Mouse (Mus musculus) heart, embryonic 12.5 days (tissue): ENCODE results near the gene Dhx15. TPM values are rescaled to one million over a fixed set of nuclear protein-coding genes. Genes with fewer than 3 reads are reported as not detected.
"Not testable (repeated sequence)": the region's sequence is repeated elsewhere in the genome, so short reads cannot be mapped to it uniquely, and the experiment has no call there.

Experiments used
- ATAC-seq: fragments of 200-750 bp; cut with Nextera tagmentation; 2 replicates; pipeline ENCODE4 v1.8.0; 2017; ENCODE audit warnings: moderate TSS enrichment, moderate library complexity; ENCODE audit not compliant: insufficient number of reproducible peaks, low FRiP score
- H3K27ac ChIP-seq: fragments of 300-500 bp; sonication (generic); 2 replicates; pipeline ENCODE4 v1.5.1; 2016; ENCODE audit warnings: mild to moderate bottlenecking, moderate library complexity; ENCODE audit not compliant: poor library complexity, severe bottlenecking
- H3K27me3 ChIP-seq: fragments of 300-500 bp; sonication (generic); replicated peaks from 2 replicates; pipeline ENCODE4 v1.6.1; 2016; ENCODE audit warnings: mild to moderate bottlenecking, moderate library complexity
- H3K36me3 ChIP-seq: fragments of 300-500 bp; sonication (generic); 2 replicates; pipeline ENCODE4 v1.6.1; 2016; ENCODE audit warnings: mild to moderate bottlenecking, moderate library complexity
- H3K4me1 ChIP-seq: fragments of 300-500 bp; sonication (generic); replicated peaks from 2 replicates; pipeline ENCODE4 v1.6.1; 2016; ENCODE audit warnings: mild to moderate bottlenecking
- H3K4me2 ChIP-seq: fragments of 300-500 bp; sonication (generic); 2 replicates; pipeline ENCODE4 v1.6.1; 2016; ENCODE audit warnings: mild to moderate bottlenecking, moderate library complexity
- H3K4me3 ChIP-seq: fragments of 300-500 bp; sonication (generic); 2 replicates; pipeline ENCODE4 v1.5.1; 2016; ENCODE audit warnings: mild to moderate bottlenecking
- H3K9ac ChIP-seq: fragments of 300-500 bp; sonication (generic); 2 replicates; pipeline ENCODE4 v1.6.1; 2016; ENCODE audit warnings: mild to moderate bottlenecking, moderate library complexity
- H3K9me3 ChIP-seq: fragments of 300-500 bp; sonication (generic); replicated peaks from 2 replicates; pipeline ENCODE4 v1.6.1; 2016; ENCODE audit warnings: mild to moderate bottlenecking, moderate library complexity
- WGBS: fragments of 180-500 bp; shearing (Covaris S2); methylation state at CpG from one replicate; pipeline ENCODE4 v1.1.7; 2016; 5-methylcytosine and 5-hydroxymethylcytosine counted together
- polyA plus RNA-seq: library from polyadenylated mRNA; unstranded; fragments of >200 nt; fragmentation: Nextera tagmentation; extraction: Ambion mirVana; gene quantifications from 2 replicates; pipeline ENCODE4 v1.2.1, GENCODE M21; 2016

Gene Dhx15
- polyA plus RNA-seq = 104 and 105 TPM in 2 replicates

DNA sequence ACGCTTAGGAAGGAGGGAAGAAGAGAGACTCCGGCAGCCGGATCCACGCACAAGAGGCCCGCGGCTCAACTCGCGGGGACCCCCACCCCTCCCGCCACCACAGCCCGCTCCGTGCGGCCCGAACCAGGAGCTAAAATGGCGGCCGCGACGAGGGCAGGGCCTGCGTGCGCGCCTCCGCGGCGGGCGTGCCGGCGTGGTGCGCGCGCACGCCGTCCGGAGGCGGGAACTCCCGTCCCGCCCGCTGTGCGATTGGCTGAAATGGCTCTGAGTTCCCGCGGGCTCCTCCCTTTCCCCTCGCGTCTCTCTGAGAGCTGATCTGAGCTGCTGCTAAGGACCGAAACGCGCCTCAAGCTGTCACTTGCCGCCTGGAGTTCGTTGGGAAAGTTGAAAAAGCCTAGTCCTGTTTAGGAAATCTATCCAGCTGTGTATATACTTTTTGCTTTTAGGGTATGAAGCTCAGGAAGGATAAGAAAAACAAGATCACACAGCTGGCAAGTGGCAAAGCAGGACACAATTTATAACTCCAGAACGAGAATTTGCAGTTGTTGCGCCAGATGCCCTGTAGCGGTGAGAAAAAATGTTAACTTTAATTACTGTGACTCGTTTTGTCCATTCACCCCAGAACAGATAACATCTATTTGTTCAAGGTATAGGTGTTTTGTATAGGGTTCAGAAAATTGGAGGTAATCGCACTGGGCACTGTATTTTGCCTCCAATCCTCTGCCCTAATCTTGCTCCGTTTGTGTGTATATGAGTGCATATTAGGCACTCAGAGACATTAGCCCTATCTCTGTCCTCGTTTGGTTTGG lies at the start of gene Dhx15:
TSS of gene Dhx15 (minus strand) at position 144 of the 809 bp plus-strand sequence.
- Histone ChIP-seq H3K27me3 (no peaks in the 10 kb centered on the region), H3K4me2 (peak within 1 kb of the TSS; percentile 80), H3K9me3 (no peaks in the 10 kb centered on the region), H3K36me3 (no peaks in the 10 kb centered on the region), H3K4me3 (peak within 1 kb of the TSS; percentile 100), H3K9ac (peak within 1 kb of the TSS; percentile 100), H3K4me1 (peaks cover 22% of the 10 kb centered on the region), H3K27ac (peak within 1 kb of the TSS; percentile 92)
- 2% methylated on average over 53 of the region's 53 CpGs for WGBS
- peak; percentile 95 for ATAC-seq

DNA sequence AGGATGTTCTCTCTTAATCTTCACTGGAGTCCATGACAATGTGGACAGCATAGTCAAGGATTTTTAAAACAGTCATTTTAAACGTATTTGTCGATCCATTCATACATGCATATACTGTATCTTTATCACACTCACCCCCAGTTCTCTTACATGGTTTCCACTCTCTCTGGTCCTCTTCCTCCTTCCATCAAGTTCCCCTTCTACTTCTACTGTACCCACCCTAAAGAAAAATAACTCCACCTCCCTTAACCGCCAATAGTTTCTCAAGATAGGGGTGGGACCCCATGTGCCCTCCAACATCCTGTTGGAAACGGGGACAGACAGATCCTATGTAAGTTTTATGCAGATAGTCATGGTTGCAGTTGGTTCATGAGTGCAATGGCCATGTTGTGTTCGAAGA lies 48.6 kb upstream of the Dhx15 start:
- WGBS = 80% methylated on average over 5 of the region's 5 CpGs

DNA sequence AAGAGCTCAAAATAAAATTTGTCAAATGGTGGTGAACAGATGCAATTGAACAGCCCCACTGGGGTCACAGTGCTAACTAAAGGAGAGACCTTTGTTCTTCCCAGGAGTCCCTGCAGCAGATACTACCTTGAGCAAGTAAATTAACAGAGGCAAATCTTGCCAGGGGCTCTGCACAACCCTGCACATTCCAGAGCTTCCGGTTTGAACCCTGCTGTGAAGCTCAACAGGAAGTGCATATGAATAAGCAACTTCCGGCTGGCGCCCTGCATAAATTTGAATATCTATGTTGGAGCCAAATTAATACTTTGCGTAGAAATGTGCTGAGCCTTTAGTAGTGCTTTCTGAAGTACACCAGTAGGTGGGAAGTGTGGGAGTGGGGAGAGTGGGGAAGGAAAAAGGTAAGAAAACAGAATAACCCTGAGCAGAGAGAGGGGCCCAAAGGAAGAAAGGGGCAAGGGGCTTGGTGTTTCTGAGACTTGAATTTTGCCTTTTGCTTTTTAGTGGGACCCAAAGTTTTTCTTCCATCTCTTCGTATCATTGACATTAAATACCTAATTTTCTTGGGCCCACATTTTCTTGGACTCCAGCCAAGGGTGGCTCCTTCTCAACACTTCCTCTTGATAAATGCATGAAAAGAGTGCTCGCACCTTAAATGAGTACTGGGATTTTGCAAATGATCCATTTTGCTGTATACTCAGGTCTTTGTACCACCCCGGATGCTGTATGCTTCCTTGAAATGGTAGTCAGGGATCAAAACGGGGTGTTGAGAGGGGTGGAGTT lies 47.8 kb upstream of the Dhx15 start:
- H3K27me3 ChIP-seq = no peaks in the 10 kb centered on the region
- H3K4me1 ChIP-seq = peaks cover 11% of the 10 kb centered on the region
- no peak overlapping the region for H3K4me2 ChIP-seq
- H3K27ac ChIP-seq = no peak overlapping the region
- H3K36me3 ChIP-seq = no peaks in the 10 kb centered on the region
- no peak overlapping the region for H3K4me3 ChIP-seq
- 63% methylated on average over 8 of the region's 8 CpGs for WGBS
- ATAC-seq = no peak
- peaks cover 4% of the 10 kb centered on the region; the same call in 1 of the 2 replicates for H3K9me3 ChIP-seq
- no peak overlapping the region for H3K9ac ChIP-seq

More for the DNA sequence above, 48.6 kb upstream of the Dhx15 start:
- no peak overlapping the region for H3K9ac ChIP-seq
- peaks cover 4% of the 10 kb centered on the region; the same call in 1 of the 2 replicates for H3K9me3 ChIP-seq
- no peaks in the 10 kb centered on the region for H3K36me3 ChIP-seq
- no peak for ATAC-seq
- H3K27ac ChIP-seq = no peak overlapping the region
- H3K4me1 ChIP-seq = peaks cover 11% of the 10 kb centered on the region
- no peak overlapping the region for H3K4me2 ChIP-seq
- no peak overlapping the region for H3K4me3 ChIP-seq
- no peaks in the 10 kb centered on the region for H3K27me3 ChIP-seq

DNA sequence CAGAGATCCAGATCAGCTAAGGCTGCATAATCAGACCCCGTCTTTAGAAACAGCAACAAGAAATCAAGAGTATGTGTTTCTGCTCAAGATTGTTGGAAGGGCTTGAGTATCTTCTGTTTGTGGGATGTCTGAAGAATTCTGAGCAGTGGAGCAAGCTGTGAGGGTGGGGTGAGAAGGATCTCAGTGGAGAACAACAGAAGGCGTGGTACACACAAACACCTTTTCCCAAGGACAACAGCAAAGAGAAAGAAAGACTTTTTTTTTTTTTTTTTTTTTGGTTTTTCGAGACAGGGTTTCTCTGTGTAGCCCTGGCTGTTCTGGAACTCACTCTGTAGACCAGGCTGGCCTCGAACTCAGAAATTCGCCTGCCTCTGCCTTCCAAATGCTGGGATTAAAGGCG lies 46.3 kb upstream of the Dhx15 start:
- not testable (repeated sequence) for H3K9me3 ChIP-seq, H3K4me3 ChIP-seq, H3K36me3 ChIP-seq, ATAC-seq, H3K27ac ChIP-seq, H3K9ac ChIP-seq, H3K27me3 ChIP-seq, H3K4me2 ChIP-seq
- WGBS = 88% methylated on average over 6 of the region's 6 CpGs
- H3K4me1 ChIP-seq = peaks cover 11% of the 10 kb centered on the region

- Histone ChIP-seq H3K36me3 (no peaks in the 10 kb centered on the region), H3K4me3 (no peak overlapping the region), H3K27ac (no peak overlapping the region), H3K9me3 (peaks cover 11% of the 10 kb centered on the region), H3K4me1 (peaks cover 11% of the 10 kb centered on the region), H3K4me2 (no peak overlapping the region), H3K27me3 (no peaks in the 10 kb centered on the region), H3K9ac (no peak overlapping the region)
- WGBS = 67% methylated on average over 7 of the region's 7 CpGs
- ATAC-seq = no peak
Observed at GRCm38 (mm10) chr5:52234570-52234969, 44.3 kb upstream of the Dhx15 start.

DNA sequence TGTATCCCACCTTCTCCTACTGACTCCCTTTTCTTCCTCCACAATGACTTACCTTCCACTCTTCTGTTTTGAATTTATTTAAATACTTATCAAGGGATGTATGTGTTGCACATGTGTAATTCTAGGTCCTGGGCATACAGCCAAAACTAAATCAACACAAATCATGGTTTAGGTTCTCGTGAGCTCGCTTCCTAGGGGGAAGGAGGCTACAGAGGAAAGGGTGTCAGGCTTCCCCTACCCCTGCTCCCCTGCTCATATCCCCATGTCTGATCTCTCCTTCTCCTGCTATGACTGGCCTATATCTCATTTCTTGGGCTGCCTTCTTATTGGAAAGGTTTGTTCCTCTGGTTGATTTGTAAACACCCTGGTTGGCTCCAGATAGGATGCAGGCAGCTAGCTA lies 43.6 kb upstream of the Dhx15 start:
- Histone ChIP-seq H3K4me2 (no peak overlapping the region), H3K27me3 (no peaks in the 10 kb centered on the region), H3K36me3 (no peaks in the 10 kb centered on the region), H3K4me3 (no peak overlapping the region), H3K4me1 (peaks cover 11% of the 10 kb centered on the region), H3K9ac (no peak overlapping the region), H3K27ac (no peak overlapping the region), H3K9me3 (peaks cover 11% of the 10 kb centered on the region)
- ATAC-seq = no peak
- WGBS = 33% methylated on average over 2 of the region's 2 CpGs

- Histone ChIP-seq H3K27me3 (no peaks in the 10 kb centered on the region), H3K4me3 (no peak overlapping the region), H3K9ac (no peak overlapping the region), H3K4me1 (peaks cover 2% of the 10 kb centered on the region), H3K4me2 (no peak overlapping the region), H3K36me3 (no peaks in the 10 kb centered on the region), H3K27ac (no peak overlapping the region), H3K9me3 (peaks cover 13% of the 10 kb centered on the region)
- ATAC-seq = no peak
- WGBS = 70% methylated on average over 2 of the region's 2 CpGs
Observed at GRCm38 (mm10) chr5:52232611-52233010, 42.3 kb upstream of the Dhx15 start.

- Histone ChIP-seq H3K27ac (no peak overlapping the region), H3K27me3 (no peaks in the 10 kb centered on the region), H3K4me3 (no peak overlapping the region), H3K9ac (no peak overlapping the region), H3K4me1 (no peaks in the 10 kb centered on the region), H3K36me3 (no peaks in the 10 kb centered on the region), H3K4me2 (no peak overlapping the region), H3K9me3 (peaks cover 13% of the 10 kb centered on the region)
- 76% methylated on average over 2 of the region's 2 CpGs for WGBS
- no peak for ATAC-seq
Observed at GRCm38 (mm10) chr5:52232199-52232598, 41.9 kb upstream of the Dhx15 start.

DNA sequence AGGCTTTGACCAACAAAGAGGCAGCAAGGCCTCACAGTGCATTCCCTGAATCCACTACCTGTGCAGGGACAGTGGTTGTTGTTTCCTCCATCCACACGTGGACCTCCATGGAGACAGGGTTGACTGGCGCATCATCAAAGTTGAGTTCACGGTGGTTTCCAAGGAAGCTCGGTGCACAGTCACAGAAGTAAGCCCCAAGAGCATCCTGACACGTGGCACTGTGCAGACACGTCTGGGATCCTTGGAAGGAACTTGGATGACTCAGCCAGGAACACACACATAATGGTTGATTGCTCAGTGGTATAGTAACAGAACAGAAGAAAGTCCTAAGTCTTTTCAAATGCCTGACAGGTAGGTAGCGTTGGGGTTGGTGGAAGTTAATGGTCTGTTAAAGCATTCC lies 40.2 kb upstream of the Dhx15 start:
- Histone ChIP-seq H3K4me2 (no peak overlapping the region), H3K9me3 (peaks cover 12% of the 10 kb centered on the region), H3K9ac (no peak overlapping the region), H3K4me3 (no peak overlapping the region), H3K4me1 (no peaks in the 10 kb centered on the region), H3K36me3 (no peaks in the 10 kb centered on the region), H3K27ac (no peak overlapping the region), H3K27me3 (no peaks in the 10 kb centered on the region)
- no peak for ATAC-seq
- 83% methylated on average over 7 of the region's 7 CpGs for WGBS

- ATAC-seq = no peak
- Histone ChIP-seq H3K9ac (no peak overlapping the region), H3K4me3 (no peak overlapping the region), H3K36me3 (no peaks in the 10 kb centered on the region), H3K27ac (no peak overlapping the region), H3K4me1 (no peaks in the 10 kb centered on the region), H3K27me3 (0 out of 2 replicates have a peak, but pooled peaks cover 5% of the 10 kb centered on the region), H3K4me2 (no peak overlapping the region), H3K9me3 (peaks cover 6% of the 10 kb centered on the region)
- 68% methylated on average over 3 of the region's 3 CpGs for WGBS
Observed at GRCm38 (mm10) chr5:52226677-52227076, 36.4 kb upstream of the Dhx15 start.

- no peak for ATAC-seq
- 0 out of 2 replicates have a peak, but pooled peaks cover 5% of the 10 kb centered on the region for H3K27me3 ChIP-seq
- WGBS = 89% methylated on average over 5 of the region's 5 CpGs
- peaks cover 33% of the 10 kb centered on the region for H3K4me1 ChIP-seq
- no peaks in the 10 kb centered on the region for H3K9me3 ChIP-seq
- H3K9ac ChIP-seq = no peak overlapping the region
- no peak overlapping the region for H3K27ac ChIP-seq
- no peaks in the 10 kb centered on the region for H3K36me3 ChIP-seq
- no peak overlapping the region for H3K4me3 ChIP-seq
- no peak overlapping the region for H3K4me2 ChIP-seq
Observed at GRCm38 (mm10) chr5:52221596-52221995, 31.3 kb upstream of the Dhx15 start.
